Mouse (Mus musculus): ENCODE results near the gene Kmt5a.
A peak's percentile ranks its signal among the peaks of the same experiment; 100 is the strongest.

Gene Kmt5a

GRCm38 (mm10) chr5:124439447-124440093 lies at the start of gene Kmt5a:
Gene Kmt5a, plus strand, starts transcription at chr5:124439930.
- peak; percentile 90 to 91 for DNase-seq (ENCODE audit: low spot score in 2 of 2)

- DNase-seq (ENCODE audit: low spot score in 2 of 2), result no peak
Observed at GRCm38 (mm10) chr5:124392412-124392811, 47.3 kb upstream of the Kmt5a start.

GRCm38 (mm10) chr5:124393726-124394125 lies 46.0 kb upstream of the Kmt5a start:
- DNase-seq (ENCODE audit: low spot score in 2 of 2), result no peak

GRCm38 (mm10) chr5:124410808-124411207 lies 28.9 kb upstream of the Kmt5a start:
- no peak for DNase-seq (ENCODE audit: low spot score in 2 of 2)

GRCm38 (mm10) chr5:124412163-124412562 lies 27.6 kb upstream of the Kmt5a start:
- DNase-seq (ENCODE audit: low spot score in 2 of 2), result no peak

GRCm38 (mm10) chr5:124418903-124419302 lies 20.8 kb upstream of the Kmt5a start:
- DNase-seq (ENCODE audit: low spot score in 2 of 2), result no peak

- no peak for DNase-seq (ENCODE audit: low spot score in 2 of 2)
Observed at GRCm38 (mm10) chr5:124421786-124422185, 17.9 kb upstream of the Kmt5a start.

GRCm38 (mm10) chr5:124424200-124424722 lies 15.5 kb upstream of the Kmt5a start:
- no peak for DNase-seq (ENCODE audit: low spot score in 2 of 2)

- peak in 1 of 2 experiments; percentile 27 for DNase-seq (ENCODE audit: low spot score in 2 of 2)
Observed at GRCm38 (mm10) chr5:124424723-124425411, 14.9 kb upstream of the Kmt5a start.

- DNase-seq (ENCODE audit: low spot score in 2 of 2), result peak; percentile 89 to 91
Observed at GRCm38 (mm10) chr5:124425412-124426259, 14.1 kb upstream of the Kmt5a start, which contains the start of gene Sbno1. Gene Sbno1, minus strand, starts transcription at chr5:124426001.

GRCm38 (mm10) chr5:124426475-124427071 lies 13.2 kb upstream of the Kmt5a start:
- no peak for DNase-seq (ENCODE audit: low spot score in 2 of 2)

- peak; percentile 49 to 63 for DNase-seq (ENCODE audit: low spot score in 2 of 2)
Observed at GRCm38 (mm10) chr5:124432398-124433012, 7.2 kb upstream of the Kmt5a start.

- DNase-seq (ENCODE audit: low spot score in 2 of 2), result no peak
Observed at GRCm38 (mm10) chr5:124433048-124433447, 6.7 kb upstream of the Kmt5a start.

- DNase-seq (ENCODE audit: low spot score in 2 of 2), result no peak
Observed at GRCm38 (mm10) chr5:124438229-124438628, 1.5 kb upstream of the Kmt5a start.

- DNase-seq (ENCODE audit: low spot score in 2 of 2), result no peak
Observed at GRCm38 (mm10) chr5:124438746-124439145, 984 bp upstream of the Kmt5a start.

- peak in 1 of 2 experiments; percentile 58 for DNase-seq (ENCODE audit: low spot score in 2 of 2)
Observed at GRCm38 (mm10) chr5:124440094-124440701, 468 bp downstream of the Kmt5a start.

GRCm38 (mm10) chr5:124442628-124443027 lies 2.9 kb downstream of the Kmt5a start:
- no peak for DNase-seq (ENCODE audit: low spot score in 2 of 2)

GRCm38 (mm10) chr5:124444208-124444607 lies 4.5 kb downstream of the Kmt5a start:
- DNase-seq (ENCODE audit: low spot score in 2 of 2), result no peak

- peak in 1 of 2 experiments; percentile 71 for DNase-seq (ENCODE audit: low spot score in 2 of 2)
Observed at GRCm38 (mm10) chr5:124444661-124445561, 5.2 kb downstream of the Kmt5a start.

Data from frontal cortex, postnatal 10 days (tissue).